Mouse (Mus musculus) liver, adult 2 months (tissue): ENCODE data around the gene Pfn3. TPM values are rescaled to one million over a fixed set of nuclear protein-coding genes. Genes with fewer than 3 reads are reported as not detected.

Source experiments
- DNase-seq: peaks from one replicate; pipeline ENCODE4 v3.0.0-alpha.2; 2011; ENCODE audit warnings: low read depth, low spot score; ENCODE audit errors: extremely low read depth
- H3K27ac ChIP-seq: fragments of 200-500 bp; replicated peaks from 2 replicates; pipeline ENCODE4 v1.5.1; 2012; ENCODE audit warnings: low read depth, mild to moderate bottlenecking, control low read depth, inconsistent platforms, low read length; ENCODE audit not compliant: insufficient read depth
- H3K27me3 ChIP-seq: fragments of 200-500 bp; 2 replicates; pipeline ENCODE4 v1.6.1; 2012; ENCODE audit warnings: mild to moderate bottlenecking, moderate library complexity, low read length, inconsistent platforms; ENCODE audit not compliant: control insufficient read depth, insufficient read depth
- H3K36me3 ChIP-seq: fragments of 200-500 bp; 2 replicates; pipeline ENCODE4 v1.6.1; 2012; ENCODE audit warnings: low read length, inconsistent platforms; ENCODE audit not compliant: control insufficient read depth, insufficient read depth
- H3K4me1 ChIP-seq: fragments of 200-500 bp; 2 replicates; pipeline ENCODE4 v1.6.1; 2011; ENCODE audit warnings: low read length; ENCODE audit not compliant: control insufficient read depth, insufficient read depth
- H3K4me3 ChIP-seq: fragments of 200-500 bp; 2 replicates; pipeline ENCODE4 v1.5.1; 2011; ENCODE audit warnings: low read depth, mild to moderate bottlenecking, control low read depth, low read length, moderate library complexity; ENCODE audit not compliant: insufficient read depth
- H3K79me2 ChIP-seq: fragments of 200-500 bp; 2 replicates; pipeline ENCODE4 v1.6.1; 2012; ENCODE audit warnings: inconsistent platforms, mild to moderate bottlenecking, low read length, moderate library complexity; ENCODE audit not compliant: control insufficient read depth, insufficient read depth
- H3K9ac ChIP-seq: fragments of 200-500 bp; 2 replicates; pipeline ENCODE4 v1.6.1; 2012; ENCODE audit warnings: low read depth, mild to moderate bottlenecking, control low read depth, inconsistent platforms, low read length
- CTCF ChIP-seq: fragments of 200-500 bp; IDR thresholded peaks from 2 replicates; pipeline ENCODE4 v1.5.1; 2011; ENCODE audit warnings: low read depth, low read length, control low read depth
- POLR2A ChIP-seq: fragments of 200-500 bp; IDR thresholded peaks from 2 replicates; pipeline ENCODE4 v1.6.1; 2011; ENCODE audit warnings: low read length, control low read depth; ENCODE audit not compliant: insufficient read depth; ENCODE audit errors: extremely low read depth
- WGBS: fragments of 180-500 bp; shearing (Covaris S2); methylation state at CpG from one replicate; pipeline ENCODE4 v1.1.7; 2018; 5-methylcytosine and 5-hydroxymethylcytosine counted together
- polyA plus RNA-seq: library from polyadenylated mRNA; depleted of rRNA; stranded (reverse); fragments of >200 nt; gene quantifications from 2 replicates; pipeline ENCODE4 v1.2.3, GENCODE M21; 2012
- total RNA-seq: library from RNA; depleted of rRNA; stranded (reverse); fragments of >200 nt; gene quantifications from 2 replicates; pipeline ENCODE4 v1.2.3, GENCODE M21; 2014

Pfn3 gene
- total and polyA plus RNA-seq, 2 experiments, result not detected

DNA sequence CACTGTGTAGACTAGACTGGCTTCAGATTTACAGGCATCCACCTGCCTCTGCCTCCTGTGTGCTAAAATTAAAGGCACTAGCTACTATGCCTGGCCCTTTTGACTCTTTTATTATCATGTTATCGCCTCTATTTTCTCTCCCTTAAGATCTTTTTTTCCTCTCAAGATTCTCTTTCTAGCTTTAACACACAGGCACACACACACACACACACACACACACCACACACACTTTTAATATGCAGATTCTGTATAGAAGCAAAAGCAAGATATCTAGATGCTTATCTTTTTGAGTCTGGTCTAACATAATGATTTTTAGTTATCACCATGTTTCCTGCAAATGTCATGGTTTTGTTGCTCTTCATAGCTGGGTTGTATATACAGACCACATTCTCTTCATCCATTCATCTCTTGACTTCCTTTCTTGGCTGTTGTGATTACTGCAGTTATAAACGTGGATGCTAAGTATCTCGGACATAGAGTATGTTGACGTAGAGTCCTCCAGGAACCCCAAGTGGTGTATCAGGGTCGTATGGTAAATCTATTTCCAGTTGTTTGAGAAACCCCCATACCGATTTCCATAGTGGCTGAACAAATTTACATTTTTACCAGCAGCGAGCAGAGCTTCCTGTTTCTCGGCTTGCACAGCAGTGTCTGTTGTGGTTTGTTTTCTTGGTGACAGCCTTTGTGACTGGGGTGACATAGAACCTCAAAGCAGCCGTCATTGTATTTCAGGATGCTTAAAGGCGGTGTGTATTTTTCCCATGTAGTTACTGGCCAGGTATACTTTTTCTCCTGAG, 17.1 kb upstream of the Pfn3 start:
- Histone ChIP-seq H3K79me2 (no peaks in the 10 kb centered on the region; the same call in 1 of the 2 replicates), H3K4me1 (peaks cover 18% of the 10 kb centered on the region), H3K36me3 (no peaks in the 10 kb centered on the region), H3K4me3 (no peak overlapping the region), H3K9ac (no peak overlapping the region), H3K27ac (no peak overlapping the region), H3K27me3 (no peaks in the 10 kb centered on the region)
- DNase-seq, result no peak
- TF ChIP-seq CTCF (no peak), POLR2A (no peak)
- 78% methylated on average over 10 of the region's 10 CpGs for WGBS

DNA sequence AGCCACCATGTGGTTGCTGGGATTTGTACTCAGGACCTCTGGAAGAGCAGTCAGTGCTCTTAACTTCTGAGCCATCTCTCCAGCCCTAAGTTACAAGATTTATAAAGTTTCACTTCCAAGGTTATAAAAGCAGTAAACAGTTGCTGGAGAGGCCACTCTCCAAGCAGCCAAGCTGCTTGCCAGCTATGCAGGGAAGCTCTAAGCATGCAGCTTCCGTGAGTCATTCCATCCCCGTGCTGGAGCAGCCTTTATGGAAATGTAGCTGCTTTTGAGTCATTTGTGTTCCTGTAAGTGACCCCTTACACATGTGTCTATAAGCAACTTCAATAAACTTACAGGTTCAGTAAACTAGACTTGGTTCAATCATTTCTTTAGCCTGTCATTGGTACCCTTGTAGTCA, 15.5 kb upstream of the Pfn3 start:
- no peak for DNase-seq
- Histone ChIP-seq H3K79me2 (peaks cover 11% of the 10 kb centered on the region; the same call in 1 of the 2 replicates), H3K9ac (no peak overlapping the region), H3K27me3 (no peaks in the 10 kb centered on the region), H3K27ac (no peak overlapping the region), H3K4me3 (no peak overlapping the region), H3K36me3 (no peaks in the 10 kb centered on the region), H3K4me1 (peaks cover 18% of the 10 kb centered on the region)
- TF ChIP-seq POLR2A, result no peak
- TF ChIP-seq CTCF, result no peak
- WGBS, result 82% methylated on average over 2 of the region's 2 CpGs

DNA sequence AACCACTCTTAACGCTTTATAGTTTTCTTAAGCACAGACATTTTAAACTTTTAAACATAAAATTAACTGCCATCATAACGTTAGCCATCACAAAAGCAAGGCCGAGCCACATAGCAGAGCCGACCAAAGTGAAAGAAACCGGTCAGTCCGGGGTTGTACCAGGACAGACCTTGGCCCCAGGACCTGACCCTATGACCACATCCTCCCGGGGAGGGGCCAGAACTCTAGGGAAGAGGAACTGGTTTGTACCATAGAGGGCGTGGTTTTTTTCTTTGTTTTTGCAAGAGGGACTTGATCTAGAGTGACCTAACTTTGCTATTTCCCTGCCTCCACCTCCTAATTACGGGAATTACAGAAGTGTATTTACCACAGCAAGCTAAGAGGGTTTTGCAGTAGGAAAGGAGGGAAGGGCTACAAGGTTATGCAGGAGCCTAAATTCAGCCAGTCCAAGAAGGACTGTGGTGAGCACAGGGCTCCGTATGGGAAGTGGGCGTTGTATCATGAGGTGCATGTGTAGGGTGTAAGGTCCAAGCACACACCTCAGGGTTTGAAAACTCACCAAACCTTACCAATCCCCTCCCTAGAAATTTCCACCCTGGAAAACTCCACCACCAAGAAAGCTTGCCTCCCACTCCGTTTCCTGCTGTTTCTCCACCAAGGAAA, 14.3 kb upstream of the Pfn3 start:
- peaks cover 11% of the 10 kb centered on the region; the same call in 1 of the 2 replicates for H3K79me2 ChIP-seq
- 19% methylated on average over 12 of the region's 12 CpGs for WGBS
- peaks cover 18% of the 10 kb centered on the region for H3K4me1 ChIP-seq
- no peaks in the 10 kb centered on the region for H3K27me3 ChIP-seq
- no peaks in the 10 kb centered on the region; the same call in 1 of the 2 replicates for H3K36me3 ChIP-seq
- H3K4me3 ChIP-seq, result peak overlapping the region; percentile 31
- H3K27ac ChIP-seq, result peak overlapping the region; percentile 93
- peak; percentile 95 for DNase-seq
- H3K9ac ChIP-seq, result peak overlapping the region; percentile 63
- TF ChIP-seq CTCF (no peak), POLR2A (no peak)

DNA sequence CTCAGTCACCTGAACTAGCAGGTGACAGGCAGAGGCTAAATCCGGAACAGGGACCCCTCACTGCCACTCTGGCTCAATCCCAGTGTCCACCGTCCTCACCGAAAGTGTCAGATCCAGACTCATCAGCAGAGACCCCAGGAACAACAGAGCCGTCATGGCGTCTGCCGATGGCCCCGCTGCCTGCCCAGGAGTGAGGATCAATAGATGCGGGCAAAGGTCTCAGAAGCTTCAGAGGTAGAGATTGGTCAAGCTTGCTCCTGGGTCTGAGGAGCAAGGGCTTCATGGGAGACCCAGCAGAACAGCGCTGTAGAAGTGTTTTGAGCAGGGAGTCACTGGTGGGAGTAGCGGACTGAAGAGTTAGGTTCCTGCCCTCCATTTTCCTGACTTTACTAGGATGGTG, 11.6 kb upstream of the Pfn3 start, which contains the start of gene F12:
Gene F12, minus strand, starts transcription at position 181 of the 400 bp plus-strand sequence.
- DNase-seq, result peak; percentile 83
- Histone ChIP-seq H3K27ac (peak within 1 kb of the TSS; percentile 98), H3K4me1 (peaks cover 20% of the 10 kb centered on the region), H3K27me3 (no peaks in the 10 kb centered on the region), H3K9ac (peak within 1 kb of the TSS; percentile 95), H3K4me3 (peak within 1 kb of the TSS; percentile 71), H3K36me3 (peaks cover 4% of the 10 kb centered on the region; the same call in 1 of the 2 replicates), H3K79me2 (peaks cover 11% of the 10 kb centered on the region; the same call in 1 of the 2 replicates)
- 21% methylated on average over 10 of the region's 10 CpGs for WGBS
- TF ChIP-seq POLR2A, result peak; percentile 84
- TF ChIP-seq CTCF, result no peak

- H3K9ac ChIP-seq, result peak overlapping the region; percentile 30; the same call in 1 of the 2 replicates
- peaks cover 2% of the 10 kb centered on the region; the same call in 1 of the 2 replicates for H3K4me1 ChIP-seq
- TF ChIP-seq POLR2A (no peak), CTCF (peak; percentile 75)
- peaks cover 6% of the 10 kb centered on the region; the same call in 1 of the 2 replicates for H3K79me2 ChIP-seq
- DNase-seq, result no peak
- peaks cover 6% of the 10 kb centered on the region; the same call in 1 of the 2 replicates for H3K36me3 ChIP-seq
- no peak overlapping the region; the same call in none of the 2 replicates for H3K4me3 ChIP-seq
- 62% methylated on average over 35 of the region's 35 CpGs for WGBS
- no peaks in the 10 kb centered on the region for H3K27me3 ChIP-seq
- H3K27ac ChIP-seq, result no peak overlapping the region
Observed at GRCm38 (mm10) chr13:55420933-55421800, 6.1 kb upstream of the Pfn3 start.
